Mouse (Mus musculus): Measurements from ENCODE around the gene Mipol1.
"Not testable (repeated sequence)": the region's sequence is repeated elsewhere in the genome, so short reads cannot be mapped to it uniquely, and the experiment has no call there.

Mipol1 gene

GRCm38 (mm10) chr12:57230192-57230706, at the start of gene Mipol1, which contains the start of gene Prps1l3:
TSS of gene Mipol1 (plus strand) at chr12:57230427.
TSS of gene Prps1l3 (plus strand) at chr12:57230412.
- peak; percentile 93 for DNase-seq (ENCODE audit: low spot score in 2 of 2)

- DNase-seq (ENCODE audit: low spot score in 2 of 2) = no peak
Observed at GRCm38 (mm10) chr12:57184401-57185147, 45.7 kb upstream of the Mipol1 start.

- DNase-seq (ENCODE audit: low spot score in 2 of 2) = no peak
Observed at GRCm38 (mm10) chr12:57185475-57185874, 44.8 kb upstream of the Mipol1 start.

GRCm38 (mm10) chr12:57186126-57186525, 44.1 kb upstream of the Mipol1 start:
- no peak for DNase-seq (ENCODE audit: low spot score in 2 of 2)

- DNase-seq (ENCODE audit: low spot score in 2 of 2) = no peak
Observed at GRCm38 (mm10) chr12:57187032-57187431, 43.2 kb upstream of the Mipol1 start.

- DNase-seq (ENCODE audit: low spot score in 2 of 2) = peak in 1 of 2 experiments; percentile 21
Observed at GRCm38 (mm10) chr12:57194609-57195008, 35.6 kb upstream of the Mipol1 start.

- no peak for DNase-seq (ENCODE audit: low spot score in 2 of 2)
Observed at GRCm38 (mm10) chr12:57196286-57196607, 34.0 kb upstream of the Mipol1 start.

- DNase-seq (ENCODE audit: low spot score in 2 of 2) = peak; percentile 21 to 23
Observed at GRCm38 (mm10) chr12:57196608-57197362, 33.4 kb upstream of the Mipol1 start.

GRCm38 (mm10) chr12:57197363-57198026, 32.7 kb upstream of the Mipol1 start, which contains the start of gene Slc25a21:
TSS of gene Slc25a21 (minus strand) at chr12:57197472.
- DNase-seq (ENCODE audit: low spot score in 2 of 2) = no peak

GRCm38 (mm10) chr12:57198269-57198668, 32.0 kb upstream of the Mipol1 start:
- DNase-seq (ENCODE audit: low spot score in 2 of 2) = no peak

GRCm38 (mm10) chr12:57199427-57199826, 30.8 kb upstream of the Mipol1 start:
- DNase-seq (ENCODE audit: low spot score in 2 of 2) = no peak

GRCm38 (mm10) chr12:57201901-57202300, 28.3 kb upstream of the Mipol1 start:
- no peak for DNase-seq (ENCODE audit: low spot score in 2 of 2)

- DNase-seq (ENCODE audit: low spot score in 2 of 2) = no peak
Observed at GRCm38 (mm10) chr12:57204276-57204851, 25.9 kb upstream of the Mipol1 start.

- DNase-seq (ENCODE audit: low spot score in 2 of 2) = peak; percentile 52 to 69
Observed at GRCm38 (mm10) chr12:57211353-57212311, 18.6 kb upstream of the Mipol1 start.

- DNase-seq (ENCODE audit: low spot score in 2 of 2) = not testable (repeated sequence)
Observed at GRCm38 (mm10) chr12:57212463-57212862, 17.8 kb upstream of the Mipol1 start.

- no peak for DNase-seq (ENCODE audit: low spot score in 2 of 2)
Observed at GRCm38 (mm10) chr12:57226411-57226810, 3.8 kb upstream of the Mipol1 start.

GRCm38 (mm10) chr12:57227776-57228175, 2.5 kb upstream of the Mipol1 start:
- DNase-seq (ENCODE audit: low spot score in 2 of 2) = no peak

- no peak for DNase-seq (ENCODE audit: low spot score in 2 of 2)
Observed at GRCm38 (mm10) chr12:57229703-57230102, 524 bp upstream of the Mipol1 start.

- DNase-seq (ENCODE audit: low spot score in 2 of 2) = no peak
Observed at GRCm38 (mm10) chr12:57231085-57231875, 1.1 kb downstream of the Mipol1 start.

- DNase-seq (ENCODE audit: low spot score in 2 of 2) = no peak
Observed at GRCm38 (mm10) chr12:57233386-57233785, 3.2 kb downstream of the Mipol1 start.

All from right cerebral cortex, postnatal 10 days (tissue).